Mouse (Mus musculus) CD4-positive, CD25-positive, alpha-beta regulatory T cell, adult 9 weeks (primary cell): ENCODE data around the gene AC129217.1. TPM values are rescaled to one million over a fixed set of nuclear protein-coding genes. Genes with fewer than 3 reads are reported as not detected.

Experiments used
- polyA plus RNA-seq: library from polyadenylated mRNA; unstranded; fragments of 100-300 nt; shearing (Covaris generic); gene quantifications from one replicate; pipeline ENCODE4 v1.2.1, GENCODE M21; 2017

AC129217.1 gene
- polyA plus RNA-seq: not detected

GRCm38 (mm10) chr19:8829660-8830059 lies at the start of gene AC129217.1:
Gene AC129217.1, plus strand, starts transcription at chr19:8829773.

DNA sequence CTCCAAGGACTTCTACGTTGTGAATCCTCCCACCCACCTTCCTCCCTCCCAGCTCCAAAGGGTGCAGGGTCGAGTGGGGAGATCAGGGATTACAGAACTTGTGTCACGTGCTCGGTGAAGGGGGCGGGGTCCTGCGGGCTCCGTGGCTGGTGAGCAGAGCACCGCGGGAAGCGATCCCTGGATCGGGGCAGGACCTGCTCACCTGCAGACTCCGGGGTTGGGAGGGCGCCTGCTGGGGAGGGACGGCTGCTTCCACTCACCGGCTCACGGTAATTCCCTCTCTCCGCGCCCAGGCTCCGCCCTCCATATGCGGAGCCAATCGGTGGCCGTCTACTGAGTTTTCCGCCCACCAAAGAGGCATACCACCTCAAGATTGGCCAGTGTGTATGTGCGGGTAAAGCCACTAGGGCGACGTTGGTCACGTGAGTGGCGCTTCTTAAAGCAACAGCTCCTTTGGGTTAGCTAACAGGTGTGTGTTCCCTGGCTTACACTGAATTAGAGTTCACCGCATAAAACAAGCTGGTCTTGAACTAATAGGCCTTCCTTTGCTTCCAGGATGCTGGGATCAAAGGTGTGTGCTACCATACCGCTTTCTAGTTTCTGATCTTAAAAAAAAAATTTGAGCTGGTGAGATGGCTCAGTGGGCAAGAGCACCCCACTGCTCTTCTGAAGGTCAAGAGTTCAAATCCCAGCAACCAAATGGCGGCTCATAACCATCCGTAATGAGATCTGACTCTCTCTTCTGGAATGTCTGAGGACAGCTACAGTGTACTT lies 43.4 kb upstream of the AC129217.1 start, which contains the start of gene Taf6l:
Gene Taf6l (minus strand): TSS at position 410 of the 774 bp plus-strand sequence.

GRCm38 (mm10) chr19:8798264-8798946 lies 31.2 kb upstream of the AC129217.1 start, which contains the start of gene Polr2g:
Gene Polr2g, minus strand, starts transcription at chr19:8798577.

GRCm38 (mm10) chr19:8802130-8802821 lies 27.3 kb upstream of the AC129217.1 start, which contains the start of gene Zbtb3:
Gene Zbtb3, plus strand, starts transcription at chr19:8802555.

GRCm38 (mm10) chr19:8818801-8819595 lies 10.6 kb upstream of the AC129217.1 start, which contains the start of gene Ttc9c:
Gene Ttc9c, minus strand, starts transcription at chr19:8819333.

GRCm38 (mm10) chr19:8819596-8820423 lies 9.8 kb upstream of the AC129217.1 start, which contains the start of gene Hnrnpul2:
Gene Hnrnpul2, plus strand, starts transcription at chr19:8820010.

GRCm38 (mm10) chr19:8837251-8837791 lies 7.7 kb downstream of the AC129217.1 start, which contains the start of gene Bscl2:
Gene Bscl2, plus strand, starts transcription at chr19:8837467.

DNA sequence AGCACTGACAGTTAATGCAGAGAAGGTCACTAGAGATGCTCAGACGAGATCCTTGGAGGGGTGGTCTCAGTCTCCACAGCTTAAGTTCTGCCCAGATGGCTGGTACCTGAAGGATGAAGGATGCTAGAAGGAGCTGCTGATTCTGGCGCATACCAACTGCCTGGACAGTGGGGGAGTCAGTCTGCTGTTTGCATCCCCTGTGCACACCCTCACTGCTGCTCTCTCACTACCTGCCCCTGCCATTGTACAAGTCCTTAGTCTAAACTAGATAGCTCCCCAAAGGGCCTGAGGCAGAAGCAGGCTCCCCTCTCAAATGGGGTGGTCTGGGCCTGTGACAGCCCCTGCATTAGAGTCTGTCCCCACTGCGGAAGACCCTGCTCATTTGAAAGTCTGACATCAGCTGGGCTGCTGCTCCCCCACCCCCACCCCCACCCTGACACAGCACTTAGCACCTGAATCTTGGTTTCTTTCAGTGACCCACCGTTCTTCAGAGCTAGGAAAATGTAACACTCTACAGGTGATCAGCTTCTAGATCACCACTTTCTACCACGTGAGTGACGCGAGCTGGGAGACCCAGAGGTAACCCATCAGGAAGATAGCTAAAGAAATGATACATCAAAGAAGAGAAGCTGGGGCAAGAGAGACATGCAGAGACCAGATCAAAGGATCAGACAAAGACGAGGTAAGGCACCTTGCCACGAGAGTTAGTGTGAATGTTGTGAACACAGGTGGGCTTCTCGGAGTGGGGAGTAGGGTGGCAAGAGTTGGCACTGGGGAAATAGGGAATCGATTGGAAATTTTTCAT lies 9.7 kb downstream of the AC129217.1 start, which contains the start of gene Gng3:
Gene Gng3 (minus strand): TSS at position 92 of the 805 bp plus-strand sequence.

DNA sequence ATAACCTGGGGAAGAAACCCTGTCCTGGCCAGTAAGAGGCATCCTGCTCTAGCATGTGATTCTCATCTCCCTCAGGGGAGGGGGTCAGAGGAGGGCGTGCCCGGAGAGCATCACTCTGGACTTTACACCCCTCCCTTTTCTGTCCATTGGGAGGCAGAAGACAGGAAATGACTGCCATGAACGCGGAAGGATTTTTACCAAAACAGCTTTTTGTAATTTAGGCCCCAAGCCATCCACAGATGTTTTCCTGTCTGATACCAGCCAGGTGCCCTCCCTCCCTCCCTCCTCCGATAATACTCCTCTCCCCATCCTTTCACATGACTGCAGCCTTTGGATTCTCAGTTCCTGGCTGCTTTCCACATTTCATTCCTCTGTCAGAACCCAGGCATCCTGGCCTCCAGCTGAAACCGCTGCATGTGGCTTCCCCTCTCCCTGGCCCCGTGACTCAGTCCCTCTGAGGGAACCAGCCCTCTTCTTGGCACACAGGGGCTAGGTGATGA lies 20.9 kb downstream of the AC129217.1 start, which contains the start of gene Lrrn4cl:
Gene Lrrn4cl (plus strand): TSS at position 367 of the 500 bp plus-strand sequence.

GRCm38 (mm10) chr19:8871267-8872186 lies 42.0 kb downstream of the AC129217.1 start, which contains the start of gene Ubxn1:
Gene Ubxn1, plus strand, starts transcription at chr19:8871496.

DNA sequence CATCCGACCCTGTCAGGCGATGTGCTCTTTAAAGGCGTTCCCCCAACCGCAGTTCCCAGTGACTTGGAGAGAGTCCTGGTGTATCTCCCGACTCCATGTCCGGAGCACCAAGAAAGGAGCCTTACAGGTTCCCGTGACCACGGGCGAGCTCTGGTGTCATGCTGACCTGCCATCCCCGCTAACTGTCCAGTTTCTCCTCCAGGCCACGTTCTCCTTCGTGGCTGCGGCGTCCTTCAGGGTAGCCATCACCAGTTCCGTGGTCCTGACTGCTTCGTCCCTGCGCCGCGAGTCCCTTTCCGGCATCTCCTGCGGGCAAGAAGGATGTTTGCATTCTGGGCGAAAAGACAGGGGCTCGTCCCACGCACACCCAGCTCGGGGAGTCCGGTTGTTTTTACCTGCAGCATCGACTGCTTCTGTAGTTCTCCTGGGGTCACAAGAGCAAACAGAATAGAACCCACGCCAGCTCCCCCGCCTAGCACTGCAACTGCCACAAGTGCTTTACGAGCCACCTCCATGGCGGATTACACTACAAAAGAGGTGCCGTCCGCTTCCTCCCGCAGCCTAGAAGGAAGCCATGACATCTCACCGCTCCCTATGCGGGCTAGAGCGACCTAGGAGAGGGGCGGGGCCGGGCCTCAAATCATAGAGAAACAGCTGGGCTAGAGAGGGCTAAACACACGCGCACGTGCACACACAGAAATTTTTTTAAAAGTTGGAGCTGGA lies 50.9 kb downstream of the AC129217.1 start, which contains the start of gene Uqcc3:
Gene Uqcc3 (minus strand): TSS at position 613 of the 723 bp plus-strand sequence.

DNA sequence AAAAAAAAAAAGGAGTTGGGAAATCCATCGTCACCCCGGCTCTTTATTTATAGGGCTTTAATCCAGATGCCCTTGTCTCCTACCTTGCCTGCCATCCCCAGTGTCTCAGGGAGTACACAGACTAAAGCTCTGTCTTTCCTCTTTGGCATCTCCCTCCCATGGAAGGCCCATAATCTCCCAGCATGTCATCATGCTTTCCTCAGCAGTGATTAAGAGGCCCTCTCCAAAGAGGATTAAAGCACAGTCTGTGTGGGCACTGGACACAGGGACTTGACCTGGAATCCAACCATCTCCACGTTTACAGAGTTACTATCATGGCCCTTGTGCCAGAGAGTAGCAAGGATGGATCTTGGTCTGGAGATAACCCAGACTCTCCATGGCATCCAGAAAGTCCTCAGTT lies 54.0 kb downstream of the AC129217.1 start, which contains the start of the genes Lbhd1 and Gm49403:
Gene Lbhd1 (plus strand): TSS at position 117 of the 400 bp plus-strand sequence.
Gene Gm49403 (plus strand): TSS at position 315 of the 400 bp plus-strand sequence.

DNA sequence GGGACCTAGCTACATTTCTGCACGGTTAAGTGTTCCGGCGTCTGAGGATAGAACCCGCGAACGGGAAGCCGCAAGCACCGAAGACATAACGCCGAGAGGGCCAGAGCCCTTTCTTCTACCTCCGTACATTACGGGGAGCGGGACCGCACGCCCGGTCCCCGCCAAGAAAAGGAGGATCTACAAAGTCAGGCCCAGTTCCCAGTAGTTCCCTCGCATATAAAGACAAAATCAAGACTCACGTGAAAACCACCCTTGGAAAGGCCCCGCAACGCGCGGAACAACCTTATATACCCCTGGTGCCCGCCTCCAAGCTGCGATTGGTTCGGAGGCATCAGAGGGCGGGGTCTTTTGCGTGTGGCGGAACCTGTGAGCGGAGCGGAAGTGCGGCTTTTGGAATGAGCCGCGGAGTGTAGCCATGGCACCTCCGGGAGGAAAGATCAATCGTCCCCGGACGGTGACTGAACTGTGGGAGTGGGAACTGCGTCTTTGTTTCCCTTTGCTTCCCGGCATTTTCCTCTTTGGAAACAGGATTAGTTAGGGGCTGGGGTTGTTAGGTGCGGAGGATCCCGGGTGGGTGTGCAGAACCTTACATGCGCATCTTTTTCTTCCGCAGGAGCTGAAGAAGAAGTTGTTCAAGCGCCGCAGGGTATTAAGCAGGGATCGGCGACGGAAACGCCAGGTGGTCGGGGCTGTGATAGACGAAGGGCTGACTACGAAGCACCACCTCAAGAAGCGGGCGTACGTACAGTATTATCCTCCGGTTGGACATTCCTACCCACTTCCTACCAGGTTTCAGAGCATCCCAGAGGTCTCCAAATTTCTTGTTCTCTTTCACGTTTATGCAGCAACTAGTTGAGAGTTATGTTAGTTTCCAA lies 59.2 kb downstream of the AC129217.1 start, which contains the start of the genes 1810009A15Rik and Gm49416:
Gene 1810009A15Rik (plus strand): TSS at position 343 of the 875 bp plus-strand sequence.
Gene Gm49416 (plus strand): TSS at position 416 of the 875 bp plus-strand sequence.

